Mouse (Mus musculus) kidney, postnatal 10 days (tissue): Measurements from ENCODE around the gene Sptlc2.
A peak's percentile ranks its signal among the peaks of the same experiment; 100 is the strongest.

Experiments used
- DNase-seq: peaks from one replicate; pipeline ENCODE4 v3.0.0; 2021; ENCODE audit warnings: mixed read lengths

The Sptlc2 gene

GRCm38 (mm10) chr12:87394316-87394715 is 6.2 kb upstream of the Sptlc2 start:
- DNase-seq: no peak

- DNase-seq: peak; percentile 25
Measured at GRCm38 (mm10) chr12:87393447-87394145, 5.4 kb upstream of the Sptlc2 start.

GRCm38 (mm10) chr12:87391355-87391754 is 3.2 kb upstream of the Sptlc2 start:
- DNase-seq: no peak

GRCm38 (mm10) chr12:87389231-87389630 is 1.1 kb upstream of the Sptlc2 start:
- DNase-seq: no peak

- peak; percentile 61 for DNase-seq
Measured at GRCm38 (mm10) chr12:87387171-87388121, 709 bp downstream of the Sptlc2 start.

- DNase-seq: no peak
Measured at GRCm38 (mm10) chr12:87385051-87385450, 3.1 kb downstream of the Sptlc2 start.

GRCm38 (mm10) chr12:87381380-87381682 is 6.8 kb downstream of the Sptlc2 start:
- no peak for DNase-seq

GRCm38 (mm10) chr12:87380586-87381379 is 7.4 kb downstream of the Sptlc2 start:
- no peak for DNase-seq

GRCm38 (mm10) chr12:87379496-87379895 is 8.7 kb downstream of the Sptlc2 start:
- DNase-seq: no peak

GRCm38 (mm10) chr12:87374159-87374558 is 14.0 kb downstream of the Sptlc2 start:
- DNase-seq: no peak

- no peak for DNase-seq
Measured at GRCm38 (mm10) chr12:87369319-87369718, 18.8 kb downstream of the Sptlc2 start.

GRCm38 (mm10) chr12:87368092-87368491 is 20.1 kb downstream of the Sptlc2 start:
- no peak for DNase-seq

- DNase-seq: no peak
Measured at GRCm38 (mm10) chr12:87365676-87366075, 22.5 kb downstream of the Sptlc2 start.

- DNase-seq: no peak
Measured at GRCm38 (mm10) chr12:87362111-87362510, 26.0 kb downstream of the Sptlc2 start.

GRCm38 (mm10) chr12:87348029-87348428 is 40.1 kb downstream of the Sptlc2 start:
- no peak for DNase-seq

- DNase-seq: peak; percentile 36
Measured at GRCm38 (mm10) chr12:87347511-87347910, 40.6 kb downstream of the Sptlc2 start.

- no peak for DNase-seq
Measured at GRCm38 (mm10) chr12:87343084-87343605, 45.0 kb downstream of the Sptlc2 start.

GRCm38 (mm10) chr12:87338082-87338481 is 50.1 kb downstream of the Sptlc2 start:
- no peak for DNase-seq

- DNase-seq: no peak
Measured at GRCm38 (mm10) chr12:87334886-87335285, 53.3 kb downstream of the Sptlc2 start.

- no peak for DNase-seq
Measured at GRCm38 (mm10) chr12:87333794-87334193, 54.4 kb downstream of the Sptlc2 start.

GRCm38 (mm10) chr12:87332511-87332910 is 55.6 kb downstream of the Sptlc2 start:
- DNase-seq: peak; percentile 16

- no peak for DNase-seq
Measured at GRCm38 (mm10) chr12:87331908-87332307, 56.2 kb downstream of the Sptlc2 start.

GRCm38 (mm10) chr12:87331053-87331456 is 57.1 kb downstream of the Sptlc2 start:
- no peak for DNase-seq
